In the genomic region with DNA sequence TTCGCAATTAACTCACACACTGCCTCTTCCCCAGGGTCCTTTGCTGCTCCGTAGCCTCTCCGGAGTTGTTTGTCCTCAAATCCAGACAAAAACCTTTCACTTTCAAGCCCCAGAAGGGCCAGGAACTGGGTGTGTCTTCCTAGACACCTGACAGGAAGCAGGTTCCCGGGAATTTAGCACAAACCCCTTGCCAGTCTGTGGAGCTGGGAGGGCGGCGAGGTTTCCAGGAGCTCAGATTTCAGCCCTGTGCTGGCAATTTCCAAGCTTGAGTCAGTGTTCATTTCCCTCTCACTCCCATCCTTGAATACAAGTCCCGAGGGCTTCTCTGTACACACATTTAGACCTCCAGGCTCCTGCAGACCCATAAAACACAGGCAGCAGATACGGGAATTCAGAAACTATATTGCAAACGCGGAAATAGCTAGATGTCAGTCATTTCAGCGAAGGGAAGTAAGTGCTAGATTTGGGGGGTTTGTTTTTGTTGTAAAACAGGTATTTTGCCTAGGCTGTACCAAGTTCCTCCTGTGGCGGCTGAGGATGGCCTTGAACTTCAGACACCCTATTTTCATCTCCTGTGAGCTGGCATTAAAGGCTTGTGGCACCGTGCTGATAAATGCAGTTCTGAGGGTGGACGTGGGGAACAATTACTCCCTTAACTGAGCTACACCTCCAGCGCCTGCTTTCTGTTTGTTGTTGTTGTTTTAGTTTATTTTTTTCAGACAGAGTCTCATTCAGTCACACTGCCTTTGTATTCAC, we compare ENCODE assay signal across 9 mouse cellular contexts. TPM values are rescaled to one million over a fixed set of nuclear protein-coding genes. Genes with fewer than 3 reads are reported as not detected.
A peak's percentile ranks its signal among the peaks of the same experiment; 100 is the strongest.
DNase-seq lines count a peak whose midpoint lies in the region; ATAC-seq and TF ChIP-seq lines count a peak whose summit lies in the region.
"Had no signal": no experiment of that assay in that cellular context is flagged by ENCODE, and none has a peak within 500 bp of the region (broad histone marks: within the 10 kb centered on the region; RNA-seq: fewer than 3 reads in every experiment).

No protein-coding gene starts in this region.

- no peaks in the 10 kb centered on the region for H3K36me3 ChIP-seq in heart, postnatal 0 days (replicated peaks; ENCODE audit: control insufficient read depth, insufficient read depth, low read length)
- no peaks in the 10 kb centered on the region for H3K36me3 ChIP-seq in liver, embryonic 13.5 days
- no peaks in the 10 kb centered on the region for H3K36me3 ChIP-seq in forebrain, embryonic 14.5 days (ENCODE audit: control insufficient read depth, insufficient read depth, low read length)

- 0 out of 2 replicates have a peak overlapping the region, but pooled peaks have one; percentile 5 for H3K27ac ChIP-seq in heart, postnatal 0 days (ENCODE audit: low read depth)
- H3K27ac ChIP-seq in liver, embryonic 13.5 days: no peak overlapping the region
- H3K27ac ChIP-seq in forebrain, embryonic 14.5 days (ENCODE audit: low read depth, low read length): no peak overlapping the region

- peak; percentile 50 for DNase-seq in adrenal gland, postnatal 10 days
- no peak for DNase-seq in adrenal gland, postnatal 4 days (ENCODE audit: low spot score in 2 of 2)
- peak; percentile 59 for DNase-seq in embryo, embryonic 10 days (ENCODE audit: low spot score)
- DNase-seq in heart, postnatal 0 days (ENCODE audit: low spot score): no peak
- DNase-seq in liver, embryonic 13.5 days: no peak
- DNase-seq in forebrain, embryonic 14.5 days (ENCODE audit: low spot score): no peak
- no peak for DNase-seq in frontal cortex, postnatal 10 days (ENCODE audit: low spot score in 2 of 2)
- no peak for DNase-seq in cerebellum, adult 9-10 months
- DNase-seq: cerebellum, adult 18-20 months had no signal

- H3K4me2 ChIP-seq in heart, postnatal 0 days (ENCODE audit: low read depth, low read length): peak overlapping the region; percentile 6
- 0 out of 2 replicates have a peak overlapping the region, but pooled peaks have one; percentile 17 for H3K4me2 ChIP-seq in liver, embryonic 13.5 days
- H3K4me2 ChIP-seq in forebrain, embryonic 14.5 days (ENCODE audit: low read length): no peak overlapping the region

- no peak for ATAC-seq in heart, postnatal 0 days (ENCODE audit: insufficient read depth, low read depth)
- ATAC-seq in liver, embryonic 13.5 days (ENCODE audit: low read depth): no peak
- ATAC-seq in forebrain, embryonic 14.5 days: no peak

- H3K27me3 ChIP-seq in heart, postnatal 0 days (ENCODE audit: control insufficient read depth, insufficient read depth, low read length): no peaks in the 10 kb centered on the region
- H3K27me3 ChIP-seq in liver, embryonic 13.5 days: peaks cover 14% of the 10 kb centered on the region
- H3K27me3 ChIP-seq in forebrain, embryonic 14.5 days (replicated peaks; ENCODE audit: control insufficient read depth, insufficient read depth, low read length): no peaks in the 10 kb centered on the region

- no peaks in the 10 kb centered on the region for H3K9me3 ChIP-seq in heart, postnatal 0 days (replicated peaks; ENCODE audit: control insufficient read depth, low read length)
- H3K9me3 ChIP-seq in liver, embryonic 13.5 days (replicated peaks): no peaks in the 10 kb centered on the region
- no peaks in the 10 kb centered on the region for H3K9me3 ChIP-seq in forebrain, embryonic 14.5 days (replicated peaks; ENCODE audit: control insufficient read depth, low read length)

- no peak for TF ChIP-seq EP300 in heart, postnatal 0 days (IDR thresholded peaks at IDR 0.05; ENCODE audit: low read depth)

- peak overlapping the region; percentile 1; the same call in 1 of the 2 replicates for H3K4me3 ChIP-seq in heart, postnatal 0 days (ENCODE audit: low read depth, low read length)
- H3K4me3 ChIP-seq in liver, embryonic 13.5 days (replicated peaks): no peak overlapping the region
- no peak overlapping the region for H3K4me3 ChIP-seq in forebrain, embryonic 14.5 days (ENCODE audit: low read depth, low read length)

- H3K9ac ChIP-seq in heart, postnatal 0 days (replicated peaks; ENCODE audit: low read depth, low read length): no peak overlapping the region
- H3K9ac ChIP-seq in liver, embryonic 13.5 days: no peak overlapping the region
- no peak overlapping the region for H3K9ac ChIP-seq in forebrain, embryonic 14.5 days (ENCODE audit: low read length)

- peaks cover 19% of the 10 kb centered on the region for H3K4me1 ChIP-seq in heart, postnatal 0 days (ENCODE audit: control insufficient read depth, insufficient read depth)
- no peaks in the 10 kb centered on the region for H3K4me1 ChIP-seq in liver, embryonic 13.5 days (replicated peaks)
- no peaks in the 10 kb centered on the region for H3K4me1 ChIP-seq in forebrain, embryonic 14.5 days (ENCODE audit: control insufficient read depth, insufficient read depth, low read length)

- WGBS in heart, postnatal 0 days: 53% methylated on average over 15 of the region's 15 CpGs
- WGBS in liver, embryonic 13.5 days (ENCODE audit: insufficient replicate concordance): 35% methylated on average over 15 of the region's 15 CpGs
- 57% methylated on average over 15 of the region's 15 CpGs for WGBS in forebrain, embryonic 14.5 days

- TF ChIP-seq CTCF in heart, postnatal 0 days (IDR thresholded peaks at IDR 0.05; ENCODE audit: low read depth): no peak

RNA-seq across cellular contexts. Expression of gene Akap1, which starts 33.4 kb away (rescaled TPM):
- total RNA-seq in adrenal gland, postnatal 10 days (2021): 100 to 1,000 TPM; 136 to 196 TPM
- 100 to 1,000 TPM in 1 of 2 experiments, 10 to 100 TPM in 1; 94.3 to 101 TPM for total RNA-seq in adrenal gland, postnatal 4 days (2021)
- total RNA-seq in heart, postnatal 0 days (2014; rRNA removed; ENCODE audit: low replicate concordance): 125 and 144 TPM in 2 replicates
- 51.4 and 54.0 TPM in 2 replicates for polyA plus RNA-seq in heart, postnatal 0 days (2015; fragmentation: Nextera tagmentation; extraction: Ambion mirVana)
- 9.2 and 11.4 TPM in 2 replicates for polyA plus RNA-seq in liver, embryonic 13.5 days (2015; fragmentation: Nextera tagmentation; extraction: Ambion mirVana)
- polyA plus RNA-seq in forebrain, embryonic 14.5 days (2014; fragmentation: Nextera tagmentation; extraction: Ambion mirVana): 18.7 and 27.7 TPM in 2 replicates

RNA-seq across cellular contexts. Expression of gene Scpep1, which starts 57.5 kb away (rescaled TPM):
- 100 to 1,000 TPM; 116 to 118 TPM for total RNA-seq in adrenal gland, postnatal 10 days (2021)
- 100 to 1,000 TPM; 149 to 159 TPM for total RNA-seq in adrenal gland, postnatal 4 days (2021)
- 36.0 and 44.6 TPM in 2 replicates for total RNA-seq in heart, postnatal 0 days (2014; rRNA removed; ENCODE audit: low replicate concordance)
- polyA plus RNA-seq in heart, postnatal 0 days (2015; fragmentation: Nextera tagmentation; extraction: Ambion mirVana): 36.9 and 41.4 TPM in 2 replicates
- polyA plus RNA-seq in liver, embryonic 13.5 days (2015; fragmentation: Nextera tagmentation; extraction: Ambion mirVana): 40.4 and 47.1 TPM in 2 replicates
- polyA plus RNA-seq in forebrain, embryonic 14.5 days (2014; fragmentation: Nextera tagmentation; extraction: Ambion mirVana): 31.4 and 36.8 TPM in 2 replicates

Comparison
In these comparisons a context has a peak if more than half of its experiments do, and no peak if none do; other contexts are left out.
1. DNase-seq: peak in adrenal gland, postnatal 10 days (single experiment) and embryo, embryonic 10 days (single experiment); none in adrenal gland, postnatal 4 days (0 of 2), heart, postnatal 0 days (single experiment), liver, embryonic 13.5 days (single experiment), forebrain, embryonic 14.5 days (single experiment), frontal cortex, postnatal 10 days (0 of 2) and cerebellum, adult 9-10 months (single experiment).